Mouse (Mus musculus): ENCODE measurements at regions not wholly inside any gene's neighbourhood (a gene's known extent, or its start where the extent isn't known, plus 50 kb on each side); places are given as distances from the start of the nearest gene placed in this dataset.

- Histone ChIP-seq H3K27me3 (no peaks in the 10 kb centered on the region), H3K4me3 (replicated peaks) (no peak overlapping the region), H3K36me3 (replicated peaks) (no peaks in the 10 kb centered on the region), H3K4me1 (no peaks in the 10 kb centered on the region), H3K4me2 (no peak overlapping the region), H3K27ac (no peak overlapping the region), H3K9ac (no peak overlapping the region), H3K9me3 (no peaks in the 10 kb centered on the region)
- ATAC-seq (ENCODE audit: low FRiP score): no peak
- WGBS: 73% methylated on average over 2 of the region's 2 CpGs
Measured at GRCm38 (mm10) chr15:60762071-60762470, 91.5 kb downstream of the Fam84b start.

GRCm38 (mm10) chr15:60760015-60760437 is 93.6 kb downstream of the Fam84b start:
- no peak overlapping the region for H3K27ac ChIP-seq
- H3K9me3 ChIP-seq: no peaks in the 10 kb centered on the region

GRCm38 (mm10) chr15:60754246-60754645 is 99.3 kb downstream of the Fam84b start:
- WGBS: 92% methylated on average over 5 of the region's 5 CpGs
- Histone ChIP-seq H3K9me3 (no peaks in the 10 kb centered on the region), H3K36me3 (replicated peaks) (no peaks in the 10 kb centered on the region), H3K27ac (no peak overlapping the region), H3K9ac (no peak overlapping the region), H3K27me3 (no peaks in the 10 kb centered on the region), H3K4me1 (no peaks in the 10 kb centered on the region), H3K4me2 (no peak overlapping the region), H3K4me3 (replicated peaks) (no peak overlapping the region)
- ATAC-seq (ENCODE audit: low FRiP score): no peak

More at GRCm38 (mm10) chr15:60760015-60760437, 93.6 kb downstream of the Fam84b start:
- H3K4me2 ChIP-seq: no peak overlapping the region
- H3K36me3 ChIP-seq (replicated peaks): no peaks in the 10 kb centered on the region
- H3K4me1 ChIP-seq: no peaks in the 10 kb centered on the region
- WGBS: 48% methylated on average over 6 of the region's 6 CpGs
- no peaks in the 10 kb centered on the region for H3K27me3 ChIP-seq
- H3K9ac ChIP-seq: no peak overlapping the region
- H3K4me3 ChIP-seq (replicated peaks): no peak overlapping the region
- peak; percentile 84; the same call in 1 of the 2 replicates for ATAC-seq (ENCODE audit: low FRiP score)

- Histone ChIP-seq H3K36me3 (replicated peaks) (no peaks in the 10 kb centered on the region), H3K4me1 (no peaks in the 10 kb centered on the region), H3K27me3 (no peaks in the 10 kb centered on the region), H3K9me3 (no peaks in the 10 kb centered on the region), H3K4me2 (no peak overlapping the region), H3K9ac (no peak overlapping the region), H3K27ac (no peak overlapping the region), H3K4me3 (replicated peaks) (no peak overlapping the region)
- ATAC-seq (ENCODE audit: low FRiP score): no peak
- 83% methylated on average over 2 of the region's 2 CpGs for WGBS
Measured at GRCm38 (mm10) chr15:60739598-60739997, 114.0 kb downstream of the Fam84b start.

GRCm38 (mm10) chr15:60738258-60738657 is 115.3 kb downstream of the Fam84b start:
- Histone ChIP-seq H3K4me3 (replicated peaks) (no peak overlapping the region), H3K4me2 (no peak overlapping the region), H3K9ac (no peak overlapping the region), H3K27me3 (no peaks in the 10 kb centered on the region), H3K4me1 (no peaks in the 10 kb centered on the region), H3K36me3 (replicated peaks) (no peaks in the 10 kb centered on the region), H3K27ac (no peak overlapping the region), H3K9me3 (no peaks in the 10 kb centered on the region)
- no peak for ATAC-seq (ENCODE audit: low FRiP score)
- WGBS: 94% methylated on average over 3 of the region's 3 CpGs

- H3K9ac ChIP-seq: no peak overlapping the region
- H3K4me2 ChIP-seq: no peak overlapping the region
- no peak for ATAC-seq (ENCODE audit: low FRiP score)
Measured at GRCm38 (mm10) chr15:60732416-60732815, 121.2 kb downstream of the Fam84b start.

GRCm38 (mm10) chr15:60728754-60729153 is 124.8 kb downstream of the Fam84b start:
- peak; percentile 63; the same call in 1 of the 2 replicates for ATAC-seq (ENCODE audit: low FRiP score)
- no peak overlapping the region for H3K9ac ChIP-seq
- H3K27me3 ChIP-seq: no peaks in the 10 kb centered on the region
- WGBS: 21% methylated on average over 9 of the region's 9 CpGs
- no peak overlapping the region for H3K4me3 ChIP-seq (replicated peaks)
- peaks cover 5% of the 10 kb centered on the region; the same call in 1 of the 2 replicates for H3K4me1 ChIP-seq
- no peaks in the 10 kb centered on the region for H3K9me3 ChIP-seq
- H3K27ac ChIP-seq: peak overlapping the region; percentile 58; the same call in 1 of the 2 replicates
- H3K4me2 ChIP-seq: no peak overlapping the region
- no peaks in the 10 kb centered on the region for H3K36me3 ChIP-seq (replicated peaks)

More at GRCm38 (mm10) chr15:60732416-60732815, 121.2 kb downstream of the Fam84b start:
- Histone ChIP-seq H3K4me3 (replicated peaks) (no peak overlapping the region), H3K27ac (no peak overlapping the region), H3K27me3 (no peaks in the 10 kb centered on the region), H3K36me3 (replicated peaks) (no peaks in the 10 kb centered on the region), H3K9me3 (no peaks in the 10 kb centered on the region), H3K4me1 (peaks cover 5% of the 10 kb centered on the region; the same call in 1 of the 2 replicates)

GRCm38 (mm10) chr15:60728337-60728736 is 125.2 kb downstream of the Fam84b start:
- H3K4me2 ChIP-seq: no peak overlapping the region
- peak; percentile 49; the same call in 1 of the 2 replicates for ATAC-seq (ENCODE audit: low FRiP score)
- H3K36me3 ChIP-seq (replicated peaks): no peaks in the 10 kb centered on the region
- 70% methylated on average over 4 of the region's 4 CpGs for WGBS
- H3K27me3 ChIP-seq: no peaks in the 10 kb centered on the region
- no peak overlapping the region for H3K9ac ChIP-seq
- no peaks in the 10 kb centered on the region for H3K9me3 ChIP-seq
- H3K4me3 ChIP-seq (replicated peaks): no peak overlapping the region
- peak overlapping the region; percentile 58; the same call in 1 of the 2 replicates for H3K27ac ChIP-seq
- H3K4me1 ChIP-seq: peaks cover 5% of the 10 kb centered on the region; the same call in 1 of the 2 replicates

GRCm38 (mm10) chr15:60719332-60719731 is 134.2 kb downstream of the Fam84b start:
- WGBS: 90% methylated on average over 5 of the region's 5 CpGs
- H3K4me2 ChIP-seq: no peak overlapping the region
- H3K36me3 ChIP-seq (replicated peaks): no peaks in the 10 kb centered on the region
- H3K27me3 ChIP-seq: no peaks in the 10 kb centered on the region
- no peak overlapping the region for H3K4me3 ChIP-seq (replicated peaks)
- ATAC-seq (ENCODE audit: low FRiP score): no peak
- no peaks in the 10 kb centered on the region for H3K4me1 ChIP-seq
- no peaks in the 10 kb centered on the region for H3K9me3 ChIP-seq
- no peak overlapping the region for H3K27ac ChIP-seq
- H3K9ac ChIP-seq: no peak overlapping the region

- no peak overlapping the region for H3K4me2 ChIP-seq
- H3K9me3 ChIP-seq: no peaks in the 10 kb centered on the region
- H3K36me3 ChIP-seq (replicated peaks): no peaks in the 10 kb centered on the region
- H3K4me1 ChIP-seq: 0 out of 2 replicates have a peak, but pooled peaks cover 3% of the 10 kb centered on the region
- no peak overlapping the region for H3K9ac ChIP-seq
- no peak overlapping the region for H3K4me3 ChIP-seq (replicated peaks)
- no peak overlapping the region for H3K27ac ChIP-seq
- H3K27me3 ChIP-seq: no peaks in the 10 kb centered on the region
- ATAC-seq (ENCODE audit: low FRiP score): peak; percentile 72; the same call in 1 of the 2 replicates
Measured at GRCm38 (mm10) chr15:60708678-60709077, 144.9 kb downstream of the Fam84b start.

GRCm38 (mm10) chr15:60706009-60706408 is 147.6 kb downstream of the Fam84b start:
- H3K27ac ChIP-seq: no peak overlapping the region
- H3K4me2 ChIP-seq: no peak overlapping the region
- no peaks in the 10 kb centered on the region for H3K27me3 ChIP-seq
- H3K4me1 ChIP-seq: peaks cover 8% of the 10 kb centered on the region; the same call in 1 of the 2 replicates
- no peak overlapping the region for H3K4me3 ChIP-seq (replicated peaks)
- no peaks in the 10 kb centered on the region for H3K36me3 ChIP-seq (replicated peaks)
- WGBS: 91% methylated on average over 4 of the region's 4 CpGs
- no peak for ATAC-seq (ENCODE audit: low FRiP score)
- H3K9ac ChIP-seq: no peak overlapping the region
- no peaks in the 10 kb centered on the region for H3K9me3 ChIP-seq

GRCm38 (mm10) chr15:60701273-60701672 is 152.3 kb downstream of the Fam84b start:
- Histone ChIP-seq H3K4me2 (no peak overlapping the region), H3K36me3 (replicated peaks) (no peaks in the 10 kb centered on the region), H3K4me1 (peaks cover 14% of the 10 kb centered on the region), H3K9ac (no peak overlapping the region), H3K27ac (no peak overlapping the region), H3K9me3 (no peaks in the 10 kb centered on the region), H3K4me3 (replicated peaks) (no peak overlapping the region), H3K27me3 (no peaks in the 10 kb centered on the region)
- no peak for ATAC-seq (ENCODE audit: low FRiP score)

- Histone ChIP-seq H3K27me3 (no peaks in the 10 kb centered on the region), H3K9me3 (no peaks in the 10 kb centered on the region), H3K4me2 (no peak overlapping the region), H3K36me3 (replicated peaks) (no peaks in the 10 kb centered on the region), H3K9ac (no peak overlapping the region), H3K27ac (no peak overlapping the region), H3K4me1 (peaks cover 23% of the 10 kb centered on the region), H3K4me3 (replicated peaks) (no peak overlapping the region)
- no peak for ATAC-seq (ENCODE audit: low FRiP score)
- 92% methylated on average over 3 of the region's 3 CpGs for WGBS
Measured at GRCm38 (mm10) chr15:60694746-60695145, 158.8 kb downstream of the Fam84b start.
